Mouse (Mus musculus) olfactory bulb, adult 2 months (tissue): ENCODE measurements at regions not wholly inside any gene's neighbourhood (a gene's known extent, or its start where the extent isn't known, plus 50 kb on each side); places are given as distances from the start of the nearest gene placed in this dataset.

Experiments
- H3K27ac ChIP-seq: fragments of 200-500 bp; 2 replicates; pipeline ENCODE4 v1.5.1; 2012; ENCODE audit warnings: low read depth, low read length; ENCODE audit not compliant: insufficient read depth
- H3K4me1 ChIP-seq: fragments of 200-500 bp; 2 replicates; pipeline ENCODE4 v1.6.1; 2012; ENCODE audit warnings: low read length; ENCODE audit not compliant: control insufficient read depth, insufficient read depth
- H3K4me3 ChIP-seq: fragments of 200-500 bp; 2 replicates; pipeline ENCODE4 v1.5.1; 2012; ENCODE audit warnings: mild to moderate bottlenecking, low read depth, low read length, moderate library complexity; ENCODE audit not compliant: insufficient read depth
- CTCF ChIP-seq: fragments of 200-500 bp; IDR thresholded peaks from 2 replicates; pipeline ENCODE4 v1.5.1; 2012; ENCODE audit warnings: low read depth, mild to moderate bottlenecking, low read length, moderate library complexity; ENCODE audit not compliant: insufficient read depth
- POLR2A ChIP-seq: fragments of 200-500 bp; IDR thresholded peaks from 2 replicates; pipeline ENCODE4 v1.6.1; 2012; ENCODE audit warnings: mild to moderate bottlenecking, low read depth, low read length, moderate library complexity; ENCODE audit not compliant: insufficient read depth
- WGBS: fragments of 180-500 bp; shearing (Covaris S2); methylation state at CpG from one replicate; pipeline ENCODE4 v1.1.7; 2018; 5-methylcytosine and 5-hydroxymethylcytosine counted together

DNA sequence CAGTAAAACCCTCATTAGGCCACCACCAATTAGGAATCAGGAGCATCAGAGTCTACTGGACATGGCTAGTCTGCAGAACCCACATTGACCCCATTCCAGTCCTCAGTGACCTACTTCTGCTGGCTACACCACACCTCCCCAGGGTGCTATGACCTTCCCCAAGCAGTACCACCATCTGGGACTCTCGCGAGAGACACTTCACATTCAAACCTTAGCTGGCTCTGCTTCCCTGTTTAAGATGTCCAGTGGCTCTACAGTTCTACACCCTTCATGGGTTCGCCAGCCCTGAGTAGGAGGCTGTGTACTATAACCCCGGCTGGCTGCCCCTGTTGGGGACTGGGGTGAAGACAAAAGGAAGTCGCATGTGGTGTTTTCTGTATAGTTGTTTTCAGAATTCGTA is 174.4 kb upstream of the Cops8 start:
- Histone ChIP-seq H3K4me3 (no peak overlapping the region), H3K4me1 (peaks cover 3% of the 10 kb centered on the region; the same call in 1 of the 2 replicates), H3K27ac (no peak overlapping the region)
- TF ChIP-seq CTCF (no peak), POLR2A (no peak)
- 84% methylated on average over 6 of the region's 6 CpGs for WGBS

GRCm38 (mm10) chr1:90428774-90429173 is 174.0 kb upstream of the Cops8 start:
- WGBS = 47% methylated on average over 7 of the region's 7 CpGs
- H3K4me1 ChIP-seq = peaks cover 3% of the 10 kb centered on the region; the same call in 1 of the 2 replicates
- no peak for TF ChIP-seq CTCF
- no peak overlapping the region for H3K27ac ChIP-seq
- H3K4me3 ChIP-seq = no peak overlapping the region

DNA sequence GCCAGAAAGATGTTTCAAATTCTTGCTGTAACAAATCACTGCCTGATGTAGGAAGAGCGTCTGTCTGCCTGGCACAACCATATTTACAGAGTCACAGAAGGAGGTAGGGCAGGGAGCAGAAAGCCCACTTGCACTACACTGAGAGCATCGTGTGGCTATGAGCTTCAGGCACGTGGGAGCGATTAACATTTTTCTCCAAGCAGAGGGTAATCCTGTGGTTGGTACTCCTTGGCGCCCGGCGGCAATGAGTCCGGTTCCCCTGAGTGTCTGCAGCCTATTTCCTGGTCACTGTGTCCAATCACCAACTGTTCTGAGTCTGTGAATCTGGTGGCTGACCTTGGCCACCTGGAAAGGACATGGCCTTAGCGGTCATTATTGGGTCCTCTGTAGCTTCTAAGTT is 172.3 kb upstream of the Cops8 start:
- 94% methylated on average over 9 of the region's 9 CpGs for WGBS
- TF ChIP-seq POLR2A (no peak), CTCF (no peak)
- Histone ChIP-seq H3K27ac (no peak overlapping the region), H3K4me1 (no peaks in the 10 kb centered on the region), H3K4me3 (no peak overlapping the region)

GRCm38 (mm10) chr1:90431783-90432182 is 171.0 kb upstream of the Cops8 start:
- Histone ChIP-seq H3K27ac (no peak overlapping the region), H3K4me3 (no peak overlapping the region), H3K4me1 (no peaks in the 10 kb centered on the region)
- TF ChIP-seq POLR2A = no peak
- no peak for TF ChIP-seq CTCF
- 87% methylated on average over 6 of the region's 6 CpGs for WGBS

- Histone ChIP-seq H3K4me3 (no peak overlapping the region), H3K27ac (no peak overlapping the region), H3K4me1 (no peaks in the 10 kb centered on the region)
- 90% methylated on average over 5 of the region's 5 CpGs for WGBS
- TF ChIP-seq POLR2A (no peak), CTCF (no peak)
Observed at GRCm38 (mm10) chr1:90433911-90434310, 168.9 kb upstream of the Cops8 start.

GRCm38 (mm10) chr1:90440638-90441037 is 162.1 kb upstream of the Cops8 start:
- Histone ChIP-seq H3K27ac (no peak overlapping the region), H3K4me3 (no peak overlapping the region), H3K4me1 (peaks cover 14% of the 10 kb centered on the region)
- TF ChIP-seq CTCF (no peak), POLR2A (no peak)
- WGBS = 46% methylated on average over 1 of the region's 1 CpGs

- 58% methylated on average over 10 of the region's 10 CpGs for WGBS
- H3K27ac ChIP-seq = no peak overlapping the region
- H3K4me3 ChIP-seq = no peak overlapping the region
- peaks cover 14% of the 10 kb centered on the region for H3K4me1 ChIP-seq
- TF ChIP-seq POLR2A = no peak
- TF ChIP-seq CTCF = no peak
Observed at GRCm38 (mm10) chr1:90441134-90441868, 161.5 kb upstream of the Cops8 start.

DNA sequence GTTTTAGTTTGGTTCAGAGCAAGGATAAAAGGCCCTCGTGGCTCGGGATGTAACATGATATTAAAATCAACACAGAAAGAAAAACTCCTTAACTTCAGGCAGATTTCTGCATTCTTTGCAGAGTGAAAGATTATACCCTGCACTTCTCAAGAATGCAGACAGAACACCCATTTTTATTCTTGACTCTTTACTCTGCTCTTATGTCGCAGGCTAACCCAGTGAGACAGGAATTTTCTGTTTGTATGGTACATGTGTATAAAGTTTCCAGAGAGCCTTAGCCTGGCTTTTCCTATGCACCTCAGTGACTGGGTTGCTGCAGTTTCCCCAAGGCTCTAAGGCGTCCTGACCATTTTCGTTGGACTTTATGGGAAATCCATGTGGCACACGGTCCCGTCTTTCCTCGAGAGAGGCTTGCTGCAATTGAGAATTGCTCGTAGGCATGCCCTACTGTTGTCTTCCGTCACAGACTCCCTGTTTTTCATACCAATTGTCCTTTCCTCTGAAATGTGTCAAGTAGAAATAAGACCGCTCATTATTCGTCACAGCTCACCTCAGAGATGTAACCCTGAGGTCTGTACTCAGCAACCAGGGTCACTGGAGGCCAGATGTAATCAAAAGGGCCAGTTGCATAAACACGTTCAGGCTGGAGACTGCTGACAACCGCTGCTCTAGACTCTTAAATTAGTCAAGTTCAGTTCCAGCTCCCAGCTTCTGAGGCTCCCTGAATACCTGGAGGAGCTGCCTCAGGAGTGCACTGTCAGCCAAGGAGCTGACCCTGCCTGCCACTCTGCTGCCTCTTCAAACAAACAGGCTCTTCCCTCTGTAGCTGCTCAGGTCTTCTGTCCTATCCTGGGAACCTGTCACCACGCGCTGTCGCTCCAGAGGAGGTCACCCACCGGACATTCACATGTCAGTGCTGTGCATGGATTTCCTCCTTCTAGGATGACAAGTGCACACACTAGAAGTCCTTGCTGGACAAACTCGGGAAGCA is 160.2 kb upstream of the Cops8 start:
- 83% methylated on average over 19 of the region's 19 CpGs for WGBS
- peaks cover 14% of the 10 kb centered on the region for H3K4me1 ChIP-seq
- H3K27ac ChIP-seq = no peak overlapping the region
- no peak overlapping the region for H3K4me3 ChIP-seq
- no peak for TF ChIP-seq POLR2A
- no peak for TF ChIP-seq CTCF
